In genomic region chr11:4095171-4096053, GRCm38 (mm10) we compare ENCODE assay signal across 8 mouse cellular contexts. TPM values are rescaled to one million over a fixed set of nuclear protein-coding genes. Genes with fewer than 3 reads are reported as not detected.
DNase-seq lines count a peak whose midpoint lies in the region; ATAC-seq and TF ChIP-seq lines count a peak whose summit lies in the region.

Gene Mtfp1, minus strand, starts transcription at chr11:4095445.

- TF ChIP-seq CTCF in liver, embryonic 14.5 days (IDR thresholded peaks at IDR 0.05; ENCODE audit: low read depth): peak; percentile 38
- TF ChIP-seq CTCF in stomach, postnatal 0 days (IDR thresholded peaks at IDR 0.05; ENCODE audit: low read depth): peak; percentile 40

- H3K4me3 ChIP-seq in embryonic facial prominence, embryonic 15.5 days (replicated peaks): peak within 1 kb of the TSS; percentile 56
- H3K4me3 ChIP-seq in heart, embryonic 15.5 days: peak within 1 kb of the TSS; percentile 68
- peak within 1 kb of the TSS; percentile 57 to 91 for H3K4me3 ChIP-seq in liver, embryonic 14.5 days (ENCODE audit: insufficient read depth in 1 of 2, low read depth in 2 of 2, low read length in 2 of 2)
- H3K4me3 ChIP-seq in stomach, postnatal 0 days (ENCODE audit: low read depth, low read length): peak within 1 kb of the TSS; percentile 53

- H3K9me3 ChIP-seq in embryonic facial prominence, embryonic 15.5 days (replicated peaks): no peaks in the 10 kb centered on the region
- H3K9me3 ChIP-seq in heart, embryonic 15.5 days (replicated peaks): no peaks in the 10 kb centered on the region
- no peaks in the 10 kb centered on the region; the same call in 1 of the 2 replicates for H3K9me3 ChIP-seq in liver, embryonic 14.5 days (ENCODE audit: control insufficient read depth, low read length)
- no peaks in the 10 kb centered on the region for H3K9me3 ChIP-seq in stomach, postnatal 0 days (ENCODE audit: control insufficient read depth, low read length)

- TF ChIP-seq EP300 in liver, embryonic 14.5 days (IDR thresholded peaks at IDR 0.05; ENCODE audit: low read depth): no peak
- TF ChIP-seq EP300 in stomach, postnatal 0 days (optimal IDR thresholded peaks at IDR 0.05): no peak

- peaks cover 25% of the 10 kb centered on the region for H3K4me1 ChIP-seq in embryonic facial prominence, embryonic 15.5 days
- H3K4me1 ChIP-seq in heart, embryonic 15.5 days (replicated peaks): peaks cover 30% of the 10 kb centered on the region
- peaks cover 13 to 24% of the 10 kb centered on the region in 2 experiments for H3K4me1 ChIP-seq in liver, embryonic 14.5 days (replicated peaks; ENCODE audit: control insufficient read depth in 2 of 2, insufficient read depth in 2 of 2, low read length in 1 of 2)
- peaks cover 7% of the 10 kb centered on the region for H3K4me1 ChIP-seq in stomach, postnatal 0 days (replicated peaks; ENCODE audit: control insufficient read depth, insufficient read depth)

- peaks cover 6% of the 10 kb centered on the region; the same call in 1 of the 2 replicates for H3K36me3 ChIP-seq in embryonic facial prominence, embryonic 15.5 days
- H3K36me3 ChIP-seq in heart, embryonic 15.5 days: peaks cover 20% of the 10 kb centered on the region
- peaks cover 21% of the 10 kb centered on the region for H3K36me3 ChIP-seq in liver, embryonic 14.5 days (replicated peaks; ENCODE audit: control insufficient read depth, insufficient read depth, low read depth)
- H3K36me3 ChIP-seq in stomach, postnatal 0 days (ENCODE audit: control insufficient read depth, insufficient read depth, low read length): no peaks in the 10 kb centered on the region

- H3K4me2 ChIP-seq in embryonic facial prominence, embryonic 15.5 days (replicated peaks): peak within 1 kb of the TSS; percentile 74
- H3K4me2 ChIP-seq in heart, embryonic 15.5 days: peak within 1 kb of the TSS; percentile 83
- H3K4me2 ChIP-seq in liver, embryonic 14.5 days (ENCODE audit: low read depth): peak within 1 kb of the TSS; percentile 85
- H3K4me2 ChIP-seq in stomach, postnatal 0 days (replicated peaks; ENCODE audit: low read depth): peak within 1 kb of the TSS; percentile 78

- no peaks in the 10 kb centered on the region for H3K27me3 ChIP-seq in embryonic facial prominence, embryonic 15.5 days
- H3K27me3 ChIP-seq in heart, embryonic 15.5 days: no peaks in the 10 kb centered on the region
- H3K27me3 ChIP-seq in liver, embryonic 14.5 days (ENCODE audit: control insufficient read depth, insufficient read depth, low read length): no peaks in the 10 kb centered on the region
- no peaks in the 10 kb centered on the region for H3K27me3 ChIP-seq in stomach, postnatal 0 days (ENCODE audit: control insufficient read depth, insufficient read depth, low read length)

- peak within 1 kb of the TSS; percentile 31; the same call in 1 of the 2 replicates for H3K9ac ChIP-seq in embryonic facial prominence, embryonic 15.5 days
- H3K9ac ChIP-seq in heart, embryonic 15.5 days: peak within 1 kb of the TSS; percentile 59
- H3K9ac ChIP-seq in liver, embryonic 14.5 days (replicated peaks): peak within 1 kb of the TSS; percentile 62
- peak within 1 kb of the TSS; percentile 61 for H3K9ac ChIP-seq in stomach, postnatal 0 days (ENCODE audit: low read length)

- no peak for ATAC-seq in embryonic facial prominence, embryonic 15.5 days (ENCODE audit: insufficient number of reproducible peaks, low FRiP score, low TSS enrichment, low read depth)
- 0 out of 2 replicates have a peak, but pooled peaks have one; percentile 34 for ATAC-seq in heart, embryonic 15.5 days (replicated peaks; ENCODE audit: insufficient number of reproducible peaks, insufficient read depth, low FRiP score, low read depth)
- ATAC-seq in liver, embryonic 14.5 days (ENCODE audit: insufficient read depth): peak; percentile 19; the same call in 1 of the 2 replicates
- ATAC-seq in stomach, postnatal 0 days (ENCODE audit: low FRiP score, low TSS enrichment): no peak

- WGBS in embryonic facial prominence, embryonic 15.5 days: 6% methylated on average over 34 of the region's 34 CpGs
- 6% methylated on average over 34 of the region's 34 CpGs for WGBS in heart, embryonic 15.5 days
- WGBS in liver, embryonic 14.5 days (ENCODE audit: insufficient replicate concordance): 5% methylated on average over 34 of the region's 34 CpGs
- 4% methylated on average over 31 of the region's 34 CpGs for WGBS in stomach, postnatal 0 days

- H3K27ac ChIP-seq in embryonic facial prominence, embryonic 15.5 days (replicated peaks): peak within 1 kb of the TSS; percentile 87
- H3K27ac ChIP-seq in heart, embryonic 15.5 days: peak within 1 kb of the TSS; percentile 92
- peak within 1 kb of the TSS; percentile 67 for H3K27ac ChIP-seq in liver, embryonic 14.5 days
- peak within 1 kb of the TSS; percentile 86 for H3K27ac ChIP-seq in stomach, postnatal 0 days (replicated peaks)

- DNase-seq in CD4-positive helper T cell, adult 2 months (ENCODE audit: low read depth, low spot score): peak; percentile 69
- DNase-seq in adrenal gland, postnatal 36 days: peak; percentile 71 to 72
- peak; percentile 69 for DNase-seq in kidney, postnatal 10 days
- peak; percentile 52 to 62 (median 55) for DNase-seq in liver, embryonic 14.5 days (ENCODE audit: low read depth in 3 of 3, low spot score in 3 of 3)
- DNase-seq in neural tube, embryonic 10.5 days (ENCODE audit: extremely low spot score, low spot score): peak; percentile 68
- DNase-seq in stomach, postnatal 0 days (ENCODE audit: low spot score): peak; percentile 68

RNA-seq across cellular contexts. Expression of gene Mtfp1, which starts in this region (rescaled TPM):
- 10 to 100 TPM; 22.2 to 22.3 TPM for total RNA-seq in adrenal gland, postnatal 36 days (2021)
- polyA plus RNA-seq in embryonic facial prominence, embryonic 15.5 days (2015; fragmentation: Nextera tagmentation; extraction: Ambion mirVana): 5.6 and 5.9 TPM in 2 replicates
- polyA plus RNA-seq in heart, embryonic 15.5 days (2015; fragmentation: Nextera tagmentation; extraction: Ambion mirVana): 32.1 and 32.8 TPM in 2 replicates
- 13.3 and 16.7 TPM in 2 replicates for polyA plus RNA-seq in liver, embryonic 14.5 days (2012; rRNA removed)
- 20.6 and 22.5 TPM in 2 replicates for polyA plus RNA-seq in liver, embryonic 14.5 days (2014; fragmentation: Nextera tagmentation; extraction: Ambion mirVana)
- 19.0 and 19.1 TPM in 2 replicates for polyA plus RNA-seq in stomach, postnatal 0 days (2015; fragmentation: Nextera tagmentation; extraction: Ambion mirVana)

Comparison
In these comparisons a context has a peak if more than half of its experiments do, and no peak if none do; other contexts are left out.
1. ATAC-seq: peak in heart, embryonic 15.5 days (single experiment) and liver, embryonic 14.5 days (single experiment); none in embryonic facial prominence, embryonic 15.5 days (single experiment) and stomach, postnatal 0 days (single experiment).
2. Peak in every context shown above with its lines, with median percentiles within 50 percentile points of each other: DNase-seq, H3K27ac ChIP-seq, H3K4me2 ChIP-seq, H3K4me3 ChIP-seq and H3K9ac ChIP-seq.